Mouse (Mus musculus) spleen, postnatal 36 days (tissue): ENCODE measurements around the gene Ddr1.
A peak's percentile ranks its signal among the peaks of the same experiment; 100 is the strongest.

Experiments
- DNase-seq, 2 experiments: peaks; one replicate each; pipeline ENCODE4 v3.0.0; 2022; ENCODE audit warnings: low spot score in 2 of 2, mixed read lengths in 1 of 2

Ddr1 gene

GRCm38 (mm10) chr17:35636363-35636762 is 68.1 kb downstream of the Ddr1 start:
- DNase-seq = no peak

- peak; percentile 22 to 42 for DNase-seq
Measured at GRCm38 (mm10) chr17:35635699-35636111, 68.7 kb downstream of the Ddr1 start.

DNA sequence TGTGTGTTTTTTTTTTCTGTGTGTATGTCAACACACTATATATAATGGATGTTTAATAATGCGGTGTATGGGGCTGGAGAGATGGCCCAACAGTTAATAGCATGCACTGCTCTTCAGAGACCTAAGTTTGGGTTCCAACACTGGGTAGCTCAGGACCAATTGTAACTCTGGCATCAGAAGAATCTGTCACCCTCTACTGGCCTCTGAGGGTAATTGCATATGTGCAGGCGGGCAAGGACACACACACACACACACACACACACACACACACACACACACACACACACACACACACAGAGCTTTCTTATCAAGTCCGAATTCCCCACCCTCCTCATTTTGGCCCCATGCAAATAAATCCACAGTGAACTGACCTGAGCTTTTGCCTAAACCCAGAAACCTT is 69.2 kb downstream of the Ddr1 start:
- DNase-seq = no peak

- no peak for DNase-seq
Measured at GRCm38 (mm10) chr17:35633992-35634391, 70.4 kb downstream of the Ddr1 start.
